Mouse (Mus musculus): ENCODE results near the gene Gm21887. TPM values are rescaled to one million over a fixed set of nuclear protein-coding genes. Genes with fewer than 3 reads are reported as not detected.
"Not testable (repeated sequence)": the region's sequence is repeated elsewhere in the genome, so short reads cannot be mapped to it uniquely, and the experiment has no call there.

The Gm21887 gene
- polyA plus RNA-seq, 1 experiment from 2014 or later = 248 TPM

- not testable (repeated sequence) for H3K4me2 ChIP-seq; H3K27ac ChIP-seq; H3K27me3 ChIP-seq; H3K4me3 ChIP-seq (replicated peaks); ATAC-seq (replicated peaks; ENCODE audit: low FRiP score); H3K4me1 ChIP-seq; H3K9ac ChIP-seq
- Histone ChIP-seq H3K9me3 (replicated peaks) (peaks cover 23% of the 10 kb centered on the region), H3K36me3 (peaks cover 45% of the 10 kb centered on the region)
- WGBS = 55% methylated on average over 15 of the region's 15 CpGs
These were observed 12.4 kb downstream of the Gm21887 start for GRCm38 (mm10) chrX:170021750-170022461.

Other genes with a start within 250 kb of the Gm21887 start
- gene 4933400A11Rik, start 230.0 kb upstream of the Gm21887 start, polyA plus RNA-seq (2015; fragmentation: Nextera tagmentation; extraction: Ambion mirVana) = 0.17 and 0.22 TPM in 2 replicates